Mouse (Mus musculus): Measurements from ENCODE around the gene Cby1. TPM values are rescaled to one million over a fixed set of nuclear protein-coding genes. Genes with fewer than 3 reads are reported as not detected.

The Cby1 gene
- polyA plus RNA-seq, 1 experiment: 13.3 TPM

- no peak overlapping the region for H3K4me3 ChIP-seq (replicated peaks; ENCODE audit: control insufficient read depth, low read depth, low read length)
- WGBS: 47% methylated on average over 12 of the region's 12 CpGs
- no peaks in the 10 kb centered on the region for H3K4me1 ChIP-seq (ENCODE audit: control insufficient read depth, insufficient read depth, low read length)
- no peak for TF ChIP-seq POLR2A (IDR thresholded peaks at IDR 0.05; ENCODE audit: borderline replicate concordance, control insufficient read depth, low read depth, low read length)
- no peak for TF ChIP-seq CTCF (IDR thresholded peaks at IDR 0.05; ENCODE audit: control insufficient read depth, insufficient read depth, low read length)
- no peak overlapping the region for H3K27ac ChIP-seq (ENCODE audit: control insufficient read depth, insufficient read depth, low read depth, low read length, poor library complexity)
Measured at GRCm38 (mm10) chr15:79641135-79641817, 17.7 kb upstream of the Cby1 start.

- 54% methylated on average over 2 of the region's 2 CpGs for WGBS
- TF ChIP-seq CTCF (IDR thresholded peaks at IDR 0.05; ENCODE audit: control insufficient read depth, insufficient read depth, low read length) (no peak), POLR2A (IDR thresholded peaks at IDR 0.05; ENCODE audit: borderline replicate concordance, control insufficient read depth, low read depth, low read length) (no peak)
- no peak overlapping the region for H3K27ac ChIP-seq (ENCODE audit: control insufficient read depth, insufficient read depth, low read depth, low read length, poor library complexity)
- H3K4me3 ChIP-seq (replicated peaks; ENCODE audit: control insufficient read depth, low read depth, low read length): no peak overlapping the region
- no peaks in the 10 kb centered on the region for H3K4me1 ChIP-seq (ENCODE audit: control insufficient read depth, insufficient read depth, low read length)
Measured at GRCm38 (mm10) chr15:79645483-79645882, 13.5 kb upstream of the Cby1 start.

GRCm38 (mm10) chr15:79648130-79648529, 10.9 kb upstream of the Cby1 start:
- TF ChIP-seq POLR2A (IDR thresholded peaks at IDR 0.05; ENCODE audit: borderline replicate concordance, control insufficient read depth, low read depth, low read length): no peak
- TF ChIP-seq CTCF (IDR thresholded peaks at IDR 0.05; ENCODE audit: control insufficient read depth, insufficient read depth, low read length): no peak
- H3K27ac ChIP-seq (ENCODE audit: control insufficient read depth, insufficient read depth, low read depth, low read length, poor library complexity): no peak overlapping the region
- no peaks in the 10 kb centered on the region for H3K4me1 ChIP-seq (ENCODE audit: control insufficient read depth, insufficient read depth, low read length)
- no peak overlapping the region for H3K4me3 ChIP-seq (replicated peaks; ENCODE audit: control insufficient read depth, low read depth, low read length)
- WGBS: 87% methylated on average over 12 of the region's 12 CpGs

GRCm38 (mm10) chr15:79650569-79650968, 8.4 kb upstream of the Cby1 start:
- Histone ChIP-seq H3K27ac (ENCODE audit: control insufficient read depth, insufficient read depth, low read depth, low read length, poor library complexity) (no peak overlapping the region), H3K4me1 (ENCODE audit: control insufficient read depth, insufficient read depth, low read length) (no peaks in the 10 kb centered on the region; the same call in 1 of the 2 replicates), H3K4me3 (replicated peaks; ENCODE audit: control insufficient read depth, low read depth, low read length) (no peak overlapping the region)
- TF ChIP-seq CTCF (IDR thresholded peaks at IDR 0.05; ENCODE audit: control insufficient read depth, insufficient read depth, low read length): peak; percentile 75
- no peak for TF ChIP-seq POLR2A (IDR thresholded peaks at IDR 0.05; ENCODE audit: borderline replicate concordance, control insufficient read depth, low read depth, low read length)

- WGBS: 86% methylated on average over 4 of the region's 4 CpGs
- no peak for TF ChIP-seq POLR2A (IDR thresholded peaks at IDR 0.05; ENCODE audit: borderline replicate concordance, control insufficient read depth, low read depth, low read length)
- peak; percentile 44; the same call in 1 of the 2 replicates for TF ChIP-seq CTCF (IDR thresholded peaks at IDR 0.05; ENCODE audit: control insufficient read depth, insufficient read depth, low read length)
- H3K4me1 ChIP-seq (ENCODE audit: control insufficient read depth, insufficient read depth, low read length): no peaks in the 10 kb centered on the region; the same call in 1 of the 2 replicates
- H3K27ac ChIP-seq (ENCODE audit: control insufficient read depth, insufficient read depth, low read depth, low read length, poor library complexity): no peak overlapping the region
- no peak overlapping the region for H3K4me3 ChIP-seq (replicated peaks; ENCODE audit: control insufficient read depth, low read depth, low read length)
Measured at GRCm38 (mm10) chr15:79651481-79651880, 7.5 kb upstream of the Cby1 start.

GRCm38 (mm10) chr15:79656451-79656850, 2.5 kb upstream of the Cby1 start:
- no peak for TF ChIP-seq POLR2A (IDR thresholded peaks at IDR 0.05; ENCODE audit: borderline replicate concordance, control insufficient read depth, low read depth, low read length)
- no peak for TF ChIP-seq CTCF (IDR thresholded peaks at IDR 0.05; ENCODE audit: control insufficient read depth, insufficient read depth, low read length)
- Histone ChIP-seq H3K4me3 (replicated peaks; ENCODE audit: control insufficient read depth, low read depth, low read length) (no peak overlapping the region), H3K4me1 (ENCODE audit: control insufficient read depth, insufficient read depth, low read length) (no peaks in the 10 kb centered on the region; the same call in 1 of the 2 replicates), H3K27ac (ENCODE audit: control insufficient read depth, insufficient read depth, low read depth, low read length, poor library complexity) (no peak overlapping the region)
- WGBS: 95% methylated on average over 14 of the region's 14 CpGs

- H3K4me3 ChIP-seq (replicated peaks; ENCODE audit: control insufficient read depth, low read depth, low read length): peak overlapping the region; percentile 84
- 1% methylated on average over 16 of the region's 16 CpGs for WGBS
- TF ChIP-seq POLR2A (IDR thresholded peaks at IDR 0.05; ENCODE audit: borderline replicate concordance, control insufficient read depth, low read depth, low read length) (no peak), CTCF (IDR thresholded peaks at IDR 0.05; ENCODE audit: control insufficient read depth, insufficient read depth, low read length) (peak; percentile 50)
- H3K27ac ChIP-seq (ENCODE audit: control insufficient read depth, insufficient read depth, low read depth, low read length, poor library complexity): peak overlapping the region; percentile 91
- no peaks in the 10 kb centered on the region; the same call in 1 of the 2 replicates for H3K4me1 ChIP-seq (ENCODE audit: control insufficient read depth, insufficient read depth, low read length)
Measured at GRCm38 (mm10) chr15:79657837-79658530, 1.0 kb upstream of the Cby1 start.

- no peak for TF ChIP-seq POLR2A (IDR thresholded peaks at IDR 0.05; ENCODE audit: borderline replicate concordance, control insufficient read depth, low read depth, low read length)
- peak; percentile 72 for TF ChIP-seq CTCF (IDR thresholded peaks at IDR 0.05; ENCODE audit: control insufficient read depth, insufficient read depth, low read length)
- Histone ChIP-seq H3K4me1 (ENCODE audit: control insufficient read depth, insufficient read depth, low read length) (no peaks in the 10 kb centered on the region), H3K27ac (ENCODE audit: control insufficient read depth, insufficient read depth, low read depth, low read length, poor library complexity) (no peak overlapping the region), H3K4me3 (replicated peaks; ENCODE audit: control insufficient read depth, low read depth, low read length) (no peak overlapping the region)
- WGBS: 75% methylated on average over 4 of the region's 4 CpGs
Measured at GRCm38 (mm10) chr15:79661852-79662251, 2.9 kb downstream of the Cby1 start.

Data from bone marrow, adult 2 months (tissue).